Mouse (Mus musculus) neutrophil, adult 59 days (primary cell): ENCODE results near the gene Plin5. TPM values are rescaled to one million over a fixed set of nuclear protein-coding genes. Genes with fewer than 3 reads are reported as not detected.

Source experiments
- total RNA-seq, 2 experiments: library from RNA; stranded (reverse); gene quantifications; 1 replicate in 1 of 2; 2 replicates in 1 of 2; pipeline ENCODE4 v1.2.4; 2023

Plin5 gene
- 1 to 10 TPM; 1.2 to 1.3 TPM for total RNA-seq

DNA sequence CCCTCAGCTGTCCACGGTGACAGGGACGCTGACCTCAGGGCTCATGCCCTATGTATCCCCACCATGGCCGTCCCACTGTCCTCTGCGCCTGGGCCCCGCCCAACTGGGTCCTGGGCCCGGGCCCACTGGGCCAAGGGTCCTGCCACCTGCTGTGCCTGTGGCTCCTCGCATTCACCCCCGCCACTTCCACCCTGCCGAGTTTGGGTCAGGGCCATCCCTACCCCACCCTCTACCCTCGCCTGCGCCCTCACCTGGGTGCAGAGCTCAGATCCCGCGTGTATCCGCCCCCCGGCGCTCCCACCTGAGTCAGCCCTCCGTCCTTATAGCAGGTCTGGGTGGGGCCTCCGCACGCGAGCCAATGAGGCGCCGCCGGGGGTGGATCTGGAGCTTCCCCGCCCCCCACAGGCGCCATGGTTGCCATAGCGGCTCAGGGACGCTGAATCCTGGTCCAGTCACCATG, at the start of gene Plin5:
TSS of gene Plin5 (minus strand) at position 346 of the 460 bp plus-strand sequence.

DNA sequence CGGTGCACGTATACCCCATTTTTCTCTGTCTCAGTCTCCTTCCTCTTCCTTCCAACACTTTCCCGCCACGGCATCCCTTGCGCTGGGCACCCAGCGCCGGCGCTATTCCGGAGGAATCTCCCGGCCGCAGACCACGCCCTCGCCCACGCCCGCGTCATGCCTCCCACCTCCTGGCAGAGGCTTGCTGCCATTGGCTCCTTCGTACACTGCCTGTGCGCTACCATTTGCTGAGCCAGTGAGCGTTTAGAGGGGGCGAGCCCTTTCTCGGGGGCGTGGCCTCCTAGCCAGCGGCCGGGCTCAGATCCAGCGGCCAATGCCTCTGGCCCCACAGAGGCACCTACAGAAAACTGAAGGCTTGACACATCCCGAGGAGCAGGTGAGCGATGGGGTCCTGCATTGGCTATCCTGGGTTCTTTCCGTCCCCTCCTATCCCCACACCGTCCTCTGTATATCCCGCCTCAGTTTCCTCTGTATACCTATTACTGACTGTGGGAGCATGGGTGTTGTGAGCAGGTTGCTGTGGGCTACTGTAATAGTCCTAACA, 44.9 kb upstream of the Plin5 start, which contains the start of gene Tnfaip8l1:
TSS of gene Tnfaip8l1 (plus strand) at position 247 of the 544 bp plus-strand sequence.

DNA sequence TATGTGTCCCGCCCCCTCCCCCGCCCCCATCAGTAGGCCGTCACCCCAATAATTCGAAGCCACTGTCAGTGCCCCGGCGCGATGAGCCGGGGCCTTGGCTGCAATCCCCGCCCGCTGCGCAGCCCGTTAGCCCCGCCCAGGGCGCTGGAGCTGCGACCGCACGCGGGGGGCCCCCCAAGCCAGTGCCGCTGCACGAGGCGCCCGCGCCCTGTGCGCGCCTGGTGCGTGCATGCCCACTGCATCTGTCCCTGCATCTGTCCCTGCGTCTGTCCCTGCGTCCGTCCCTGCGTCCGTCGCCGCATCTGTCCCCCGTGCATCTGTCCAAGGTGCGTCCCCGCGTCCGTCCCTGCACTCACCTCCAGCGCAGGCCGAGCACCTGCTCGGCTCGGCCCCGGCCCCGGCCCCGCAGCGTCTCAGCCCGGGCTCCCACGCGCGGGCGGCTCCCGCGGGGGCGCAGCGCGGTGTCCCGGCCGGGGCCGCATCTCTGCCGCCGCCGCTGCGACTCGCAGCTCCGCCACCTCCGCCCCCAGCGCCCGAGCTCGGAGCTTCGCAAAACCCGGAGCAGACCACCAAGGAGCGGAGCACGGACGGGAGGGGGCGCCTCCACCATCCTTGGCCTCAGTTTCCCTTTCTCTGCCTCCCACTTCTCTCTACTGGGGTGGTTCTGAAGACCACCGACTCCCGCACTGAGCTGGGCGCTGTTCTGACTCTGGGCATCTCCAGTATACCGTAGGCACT, 22.6 kb upstream of the Plin5 start, which contains the start of gene Sema6b:
TSS of gene Sema6b (minus strand) at position 486 of the 738 bp plus-strand sequence.

DNA sequence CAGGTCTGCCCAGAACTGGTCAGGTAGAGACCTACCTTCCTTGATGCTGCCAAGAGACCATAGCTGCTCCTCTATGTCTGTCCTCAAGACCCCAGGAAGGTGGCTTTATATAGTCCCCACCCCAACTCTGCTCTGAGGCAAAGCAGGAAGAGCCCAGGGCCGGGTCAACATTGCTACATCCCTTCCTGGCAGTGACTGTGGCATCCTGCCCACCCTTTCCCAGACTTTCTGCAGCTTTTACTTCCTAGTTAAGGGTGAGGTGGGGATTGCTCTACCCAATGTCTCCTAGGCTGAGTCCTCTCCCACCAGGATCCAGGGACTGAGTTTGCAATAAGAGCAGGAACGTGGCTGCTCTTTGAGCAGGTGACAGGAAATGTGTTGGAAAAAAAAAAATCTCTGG, 4.4 kb upstream of the Plin5 start, which contains the start of gene Lrg1:
TSS of gene Lrg1 (minus strand) at position 176 of the 400 bp plus-strand sequence.

DNA sequence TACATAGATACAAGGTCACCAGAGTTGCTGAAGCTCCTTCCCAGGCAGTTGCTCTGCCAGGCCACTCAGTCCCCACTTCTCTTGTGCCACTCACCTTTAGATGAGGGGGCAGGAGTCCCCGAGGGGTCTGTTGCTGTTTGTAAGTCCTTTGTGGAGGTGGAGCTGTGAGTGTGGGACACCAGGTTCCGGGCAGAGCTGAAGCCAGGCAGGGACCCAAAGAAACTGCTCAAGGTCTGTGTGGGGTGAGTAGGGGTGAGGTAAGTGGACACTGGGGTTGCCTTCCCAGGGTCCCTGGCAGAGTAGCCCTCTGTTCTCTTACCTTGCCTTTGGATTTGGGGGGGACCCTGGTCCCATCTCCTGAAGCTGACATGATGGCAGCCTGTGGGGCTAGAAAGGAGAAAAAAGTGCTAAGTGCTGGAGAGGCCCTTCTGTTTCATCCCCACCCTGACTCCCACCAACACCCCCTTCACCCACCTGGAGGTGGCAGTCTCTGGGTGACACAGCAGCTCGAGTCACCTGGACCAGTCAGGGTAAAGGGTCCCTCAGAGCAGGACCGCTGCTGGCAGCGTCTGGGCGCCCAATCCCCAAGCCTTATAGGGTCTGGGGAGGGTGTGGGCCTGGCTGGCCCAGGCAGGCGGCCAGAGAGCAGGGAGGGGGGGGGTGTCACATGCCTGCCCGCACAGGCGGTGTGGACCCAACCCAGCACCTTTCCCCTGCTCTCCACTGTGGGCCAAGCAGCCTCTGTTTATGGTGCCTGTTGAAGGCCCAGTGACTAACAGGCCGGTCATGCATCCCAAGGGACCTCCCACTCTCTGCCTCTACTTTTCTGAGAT, 8.0 kb downstream of the Plin5 start, which contains the start of gene Plin4:
TSS of gene Plin4 (minus strand) at position 585 of the 833 bp plus-strand sequence.

DNA sequence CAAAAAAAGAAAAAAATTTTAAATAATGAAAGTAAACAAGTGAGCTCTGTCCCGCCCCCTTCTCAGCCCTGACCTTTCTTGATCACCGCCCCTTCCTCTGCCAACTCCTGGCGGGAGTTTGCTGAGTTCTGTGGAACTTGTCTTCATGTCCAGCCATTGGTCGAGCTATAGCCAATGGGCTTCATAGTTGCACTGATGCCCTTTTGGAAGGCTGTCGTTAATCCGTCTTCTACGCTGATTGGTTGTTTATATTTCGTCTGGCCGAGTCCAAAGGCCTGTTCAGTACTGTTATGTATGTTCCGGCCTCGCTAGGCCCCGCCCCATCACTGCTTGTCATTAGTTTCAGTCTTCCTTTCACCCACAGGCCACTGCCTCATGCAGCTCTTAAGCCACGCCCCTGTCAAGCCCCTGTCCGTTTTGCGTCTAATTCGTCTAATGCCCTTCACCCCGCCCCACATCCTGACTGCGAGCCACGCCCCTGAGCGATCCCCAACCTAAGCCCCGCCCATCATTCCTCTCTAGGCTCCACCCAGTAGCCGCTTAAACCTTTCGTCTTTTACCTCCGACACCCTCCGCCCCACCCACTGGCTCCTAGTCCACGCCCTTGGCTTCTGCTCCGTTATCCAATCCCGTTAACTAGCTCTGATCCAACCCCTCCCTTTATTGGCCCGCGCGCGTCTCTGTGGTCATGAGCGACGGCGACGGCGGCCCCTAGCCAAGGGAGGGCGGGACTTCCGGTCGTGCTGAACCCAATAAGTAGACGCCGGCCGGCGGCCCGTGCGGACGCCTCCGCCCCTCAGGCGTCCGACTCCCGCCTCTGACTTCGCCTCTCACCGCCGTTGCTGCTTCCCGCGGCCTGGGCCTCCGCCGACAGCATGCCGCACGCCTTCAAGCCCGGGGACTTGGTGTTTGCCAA, 38.3 kb downstream of the Plin5 start, which contains the start of gene Hdgfl2:
TSS of gene Hdgfl2 (plus strand) at position 755 of the 916 bp plus-strand sequence.

DNA sequence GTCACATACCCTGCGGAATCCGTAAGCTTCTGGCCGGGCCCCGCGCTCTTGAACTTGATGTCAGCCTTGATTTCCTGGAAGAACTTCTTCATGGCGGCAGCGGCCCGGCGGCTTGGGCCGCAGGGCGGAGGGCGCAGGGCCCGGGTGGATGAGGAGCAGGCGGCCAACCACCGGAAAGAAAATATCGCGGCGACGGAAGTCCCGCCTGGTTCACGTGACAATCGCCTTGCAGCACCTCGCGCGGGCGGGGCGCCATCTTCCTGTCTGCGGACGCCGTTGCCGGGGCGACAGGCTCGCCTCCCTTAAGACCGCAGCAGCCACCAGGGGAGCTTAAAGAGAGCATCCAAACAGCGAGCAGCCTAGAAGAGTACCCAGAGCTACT, 42.6 kb downstream of the Plin5 start, which contains the start of gene Ubxn6:
TSS of gene Ubxn6 (minus strand) at position 202 of the 382 bp plus-strand sequence.

Other genes starting within 250 kb of the Plin5 start
- gene Zfp119a, start 238.7 kb downstream of the Plin5 start, total RNA-seq, result 1 to 10 TPM; 3.1 to 5.9 TPM
- 1 to 10 TPM; 6.5 to 6.9 TPM for gene Zfp959, start 225.5 kb downstream of the Plin5 start, total RNA-seq
- 1 to 10 TPM; 4.6 to 5.2 TPM for gene Zfp119b, start 168.1 kb downstream of the Plin5 start, total RNA-seq
- gene Ebi3, start 165.0 kb downstream of the Plin5 start, total RNA-seq, result 100 to 1,000 TPM; 124 to 153 TPM
- gene Yju2, start 158.5 kb downstream of the Plin5 start, total RNA-seq, result 10 to 100 TPM; 24.1 to 24.2 TPM
- gene Shd, start 147.1 kb downstream of the Plin5 start, total RNA-seq, result 1 to 10 TPM in 1 of 2 experiments, under 1 TPM in 1; 0.35 to 1.6 TPM
- gene Fsd1, start 131.1 kb downstream of the Plin5 start, total RNA-seq, result not detected
- gene Stap2, start 112.0 kb downstream of the Plin5 start, total RNA-seq, result 1 to 10 TPM; 1.1 to 1.5 TPM
- 10 to 100 TPM; 30.8 to 35.6 TPM for gene Mpnd, start 111.9 kb downstream of the Plin5 start, total RNA-seq
- gene Sh3gl1, start 81.0 kb downstream of the Plin5 start, total RNA-seq, result 10 to 100 TPM; 58.7 to 59.0 TPM
- 10 to 100 TPM; 16.7 to 19.3 TPM for gene Chaf1a, start 77.2 kb downstream of the Plin5 start, total RNA-seq
- gene Ubxn6, start 42.6 kb downstream of the Plin5 start, total RNA-seq, result 10 to 100 TPM; 29.7 to 32.1 TPM
- gene Hdgfl2, start 38.0 kb downstream of the Plin5 start, total RNA-seq, result 10 to 100 TPM; 39.7 to 45.3 TPM
- gene Plin4, start 7.8 kb downstream of the Plin5 start, total RNA-seq, result under 1 TPM; 0.31 to 0.49 TPM
- 100 to 1,000 TPM; 165 to 222 TPM for gene Lrg1, start 4.4 kb upstream of the Plin5 start, total RNA-seq
- gene Sema6b, start 22.7 kb upstream of the Plin5 start, total RNA-seq, result 1 to 10 TPM; 4.3 TPM
- 1 to 10 TPM; 1.3 to 1.8 TPM for gene Tnfaip8l1, start 44.9 kb upstream of the Plin5 start, total RNA-seq
- gene Mydgf, start 66.3 kb upstream of the Plin5 start, total RNA-seq, result 10 to 100 TPM; 26.6 to 30.6 TPM
- 10 to 100 TPM; 33.0 to 38.7 TPM for gene Dpp9, start 101.3 kb upstream of the Plin5 start, total RNA-seq
- gene Fem1a, start 139.2 kb upstream of the Plin5 start, total RNA-seq, result 10 to 100 TPM; 12.7 to 12.8 TPM
- gene Ticam1, start 159.2 kb upstream of the Plin5 start, total RNA-seq, result 10 to 100 TPM; 13.2 to 15.0 TPM
- gene Plin3, start 175.3 kb upstream of the Plin5 start, total RNA-seq, result 10 to 100 TPM; 45.8 to 53.2 TPM
- not detected for gene Arrdc5, start 182.7 kb upstream of the Plin5 start, total RNA-seq
- 10 to 100 TPM; 88.7 to 96.5 TPM for gene Uhrf1, start 185.7 kb upstream of the Plin5 start, total RNA-seq
- gene Kdm4b, start 208.5 kb upstream of the Plin5 start, total RNA-seq, result 10 to 100 TPM; 16.8 to 18.0 TPM